Mouse (Mus musculus) liver, postnatal 0 days (tissue): Measurements from ENCODE around the gene Gm19684.

Experiments
- CTCF ChIP-seq: sonication (generic); IDR thresholded peaks from 2 replicates; pipeline ENCODE4 v1.5.1; 2016; ENCODE audit warnings: antibody characterized with exemption, low read depth
- EP300 ChIP-seq: IDR thresholded peaks from 2 replicates; pipeline ENCODE4 v1.6.1; 2016; ENCODE audit warnings: antibody characterized with exemption, low read depth, mild to moderate bottlenecking

GRCm38 (mm10) chr17:36145111-36145860 is 23.8 kb downstream of the Gm19684 start:
- no peak for TF ChIP-seq CTCF
- TF ChIP-seq EP300 = no peak
